Mouse (Mus musculus): ENCODE results near the gene Dot1l.
"Not testable (repeated sequence)": the region's sequence is repeated elsewhere in the genome, so short reads cannot be mapped to it uniquely, and the experiment has no call there.

Dot1l gene

DNA sequence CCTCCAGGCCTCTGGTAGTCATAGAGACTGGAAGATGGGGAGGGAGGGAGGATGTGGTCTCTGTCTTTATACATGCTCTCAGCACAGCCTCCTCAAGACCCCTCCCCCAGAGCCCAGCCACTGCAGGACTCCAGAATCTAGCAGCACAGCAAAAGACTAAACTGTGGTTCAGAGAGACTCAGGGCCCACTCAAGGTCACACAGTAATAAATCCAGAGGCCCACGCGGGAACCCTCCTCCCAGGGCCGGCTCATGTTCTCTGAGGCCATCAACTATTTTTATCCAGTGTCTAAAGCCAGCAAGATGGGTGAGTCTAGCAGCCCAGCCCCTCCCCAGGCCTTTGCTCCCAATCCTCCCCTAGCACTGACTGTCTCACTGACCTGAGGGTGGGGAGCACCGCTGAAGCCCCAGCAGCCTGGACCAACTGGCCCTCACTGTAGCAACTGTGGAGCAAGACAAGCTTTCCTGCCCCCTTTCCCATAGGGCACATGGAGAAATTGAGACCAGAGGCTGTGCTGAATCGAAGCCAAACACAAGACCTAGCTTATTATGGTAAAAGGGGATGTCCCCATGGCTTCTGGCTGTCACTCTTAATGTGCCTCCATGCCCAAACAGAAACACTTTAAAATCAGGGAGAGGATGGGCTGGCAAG lies 57.5 kb downstream of the Dot1l start:
- DNase-seq = no peak

DNA sequence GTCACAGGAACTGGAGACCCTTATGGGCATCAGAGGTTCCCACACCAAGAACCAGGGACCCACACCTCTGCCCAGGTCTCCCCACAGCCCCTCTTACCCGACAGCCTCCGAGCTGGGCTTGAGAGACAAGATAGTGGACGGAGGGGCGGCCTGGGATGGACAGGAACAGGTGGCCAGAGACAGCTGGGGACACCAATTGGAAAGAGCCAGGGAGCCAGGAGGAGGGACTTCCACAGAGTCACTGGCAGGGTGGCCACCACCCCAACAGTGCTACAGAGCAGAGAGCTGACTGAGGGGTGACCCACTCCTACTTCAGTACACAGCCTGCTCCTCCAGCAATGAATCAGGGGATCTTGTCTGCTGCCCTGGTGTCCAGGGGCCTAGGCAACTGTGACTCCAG lies 58.4 kb downstream of the Dot1l start, which contains the start of gene Jsrp1:
Jsrp1 (minus strand) TSS at position 133 of the 400 bp plus-strand sequence.
- no peak for DNase-seq

DNA sequence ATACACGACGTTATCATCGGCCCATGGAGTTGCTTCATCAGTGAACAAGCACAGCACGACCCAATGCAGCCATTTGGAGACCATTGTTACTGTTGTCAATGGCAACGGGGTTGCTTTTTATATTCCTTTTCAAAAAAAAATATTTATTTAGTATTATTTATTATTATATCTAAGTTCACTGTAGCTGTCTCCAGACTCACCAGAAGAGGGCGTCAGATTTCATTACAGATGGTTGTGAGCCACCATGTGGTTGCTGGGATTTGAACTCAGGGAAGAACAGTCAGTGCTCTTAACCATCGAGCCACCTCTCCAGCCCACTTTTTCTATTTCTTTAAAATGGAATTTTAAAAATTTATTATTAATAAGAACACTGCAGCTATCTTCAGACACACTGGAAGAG lies 59.8 kb downstream of the Dot1l start:
- DNase-seq = no peak

DNA sequence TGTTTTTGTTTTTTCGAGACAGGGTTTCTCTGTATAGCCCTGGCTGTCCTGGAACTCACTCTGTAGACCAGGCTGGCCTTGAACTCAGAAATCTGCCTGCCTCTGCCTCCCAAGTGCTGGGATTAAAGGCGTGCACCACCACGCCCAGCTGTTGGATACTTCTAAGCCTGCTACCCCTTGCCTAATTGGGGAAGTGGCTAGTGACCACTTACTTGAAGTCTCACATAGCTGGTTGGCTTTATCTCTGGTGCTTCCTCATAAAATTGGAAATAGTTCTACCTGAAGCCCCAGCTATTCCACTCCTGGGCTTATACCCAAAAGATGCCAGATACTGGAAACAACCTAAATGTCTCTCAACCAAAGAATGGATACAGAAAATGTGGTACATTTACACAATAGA lies 61.3 kb downstream of the Dot1l start:
- DNase-seq = not testable (repeated sequence)

DNA sequence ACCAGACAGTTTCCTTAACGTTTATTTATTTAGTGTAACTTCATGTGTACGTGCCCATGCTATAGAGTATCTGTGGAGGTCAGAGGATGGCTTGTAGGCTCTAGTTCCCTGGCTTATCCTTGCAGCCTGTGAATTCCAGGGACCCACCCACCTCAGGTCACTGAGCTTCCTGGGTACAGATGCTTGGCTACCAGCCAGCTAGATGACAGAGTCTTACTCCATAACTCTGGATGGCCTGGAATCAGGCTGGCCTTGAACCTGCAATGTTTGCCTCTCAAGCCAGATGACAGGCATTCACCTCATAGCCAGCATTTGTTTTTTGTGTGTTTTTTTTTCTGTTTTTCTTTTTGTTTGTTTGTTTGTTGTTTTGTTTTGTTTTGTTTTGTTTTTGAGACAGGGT lies 62.2 kb downstream of the Dot1l start:
- no peak for DNase-seq

DNA sequence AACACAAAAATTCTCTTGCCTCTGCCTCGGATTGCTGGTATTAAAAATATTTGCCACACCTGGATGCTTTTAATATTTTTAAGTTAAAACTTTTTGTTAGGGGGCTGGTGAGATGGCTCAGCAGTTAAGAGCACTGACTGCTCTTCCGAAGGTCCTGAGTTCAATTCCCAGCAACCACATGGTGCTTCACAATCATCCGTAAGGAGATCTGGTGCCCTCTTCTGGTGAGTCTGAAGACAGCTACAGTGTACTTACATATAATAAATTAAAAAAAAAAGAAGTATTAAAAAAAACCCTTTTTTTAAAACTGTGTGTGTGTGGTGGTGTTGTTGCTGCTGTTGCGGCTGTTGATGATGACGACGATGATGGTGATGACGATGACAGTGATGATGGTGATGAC lies 62.9 kb downstream of the Dot1l start:
- not testable (repeated sequence) for DNase-seq

DNA sequence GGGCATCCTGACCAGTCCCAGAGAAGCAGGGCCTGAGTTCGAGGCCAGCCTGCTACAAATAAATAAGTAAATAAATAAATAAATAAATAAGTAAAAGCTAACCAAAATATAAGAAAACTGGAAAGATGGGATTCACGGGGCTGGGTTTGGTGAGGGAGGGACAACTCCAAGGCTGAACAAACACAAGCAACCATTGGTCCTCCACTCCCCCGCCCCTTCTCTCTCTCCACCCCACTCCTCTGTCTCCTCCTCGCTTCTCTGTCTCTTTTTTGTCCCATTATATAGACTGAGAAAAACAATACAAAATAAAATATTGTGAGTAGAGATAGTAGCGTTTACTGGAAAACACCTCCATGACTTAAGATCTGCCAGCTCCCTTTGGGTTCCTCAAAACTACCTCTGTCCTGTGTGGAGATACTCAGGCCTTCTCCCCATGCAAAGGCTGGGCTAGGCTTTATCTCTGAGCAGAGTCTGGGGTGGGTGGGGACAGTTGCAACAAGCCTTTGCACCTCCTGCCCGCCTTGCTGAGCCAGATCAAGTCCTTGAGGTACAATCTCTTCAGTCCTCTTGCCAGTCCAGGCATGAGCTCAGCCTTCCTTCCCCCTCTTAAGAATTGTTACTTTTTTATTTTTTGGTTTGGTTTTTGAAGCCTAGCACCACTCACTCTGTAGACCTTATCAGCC lies 63.7 kb downstream of the Dot1l start:
- no peak for DNase-seq

DNA sequence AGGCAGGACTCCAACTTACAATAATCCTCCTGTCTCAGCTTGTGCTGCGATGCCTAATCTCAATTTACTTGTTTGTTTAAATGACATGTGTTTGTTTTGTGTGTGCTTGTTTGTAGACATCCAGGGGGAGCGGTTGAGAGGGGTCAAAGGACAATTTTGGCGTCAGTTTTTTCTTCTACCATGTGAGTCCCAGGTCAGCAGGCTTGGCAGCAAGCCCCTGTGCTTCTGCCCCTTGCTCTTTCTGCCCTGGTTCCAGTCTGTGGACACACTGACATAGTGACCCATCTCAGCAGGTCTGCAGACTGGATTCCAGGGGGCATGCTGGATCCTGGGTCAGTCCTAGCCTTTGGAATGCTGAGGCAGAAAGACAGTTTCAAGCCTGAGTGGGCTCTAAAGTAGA lies 64.4 kb downstream of the Dot1l start:
- DNase-seq = peak; percentile 79

DNA sequence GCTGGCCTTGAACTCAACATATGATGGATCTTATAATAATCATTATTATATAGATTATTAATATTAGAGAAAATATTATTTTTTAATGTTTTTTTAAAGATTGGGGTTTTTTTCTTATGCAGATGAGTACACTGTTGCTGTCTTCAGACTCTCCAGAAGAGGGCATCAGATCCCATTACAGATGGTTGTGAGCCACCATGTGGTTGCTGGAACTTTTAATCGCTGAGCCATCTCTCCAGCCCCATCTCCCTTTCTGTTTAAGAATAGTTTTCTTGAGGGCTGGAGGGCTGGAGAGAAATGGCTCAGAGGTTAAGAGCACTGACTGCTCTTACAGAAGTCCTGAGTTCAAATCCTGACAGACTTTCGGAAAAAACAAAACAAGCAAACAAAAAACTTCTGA lies 67.0 kb downstream of the Dot1l start:
- DNase-seq = no peak

DNA sequence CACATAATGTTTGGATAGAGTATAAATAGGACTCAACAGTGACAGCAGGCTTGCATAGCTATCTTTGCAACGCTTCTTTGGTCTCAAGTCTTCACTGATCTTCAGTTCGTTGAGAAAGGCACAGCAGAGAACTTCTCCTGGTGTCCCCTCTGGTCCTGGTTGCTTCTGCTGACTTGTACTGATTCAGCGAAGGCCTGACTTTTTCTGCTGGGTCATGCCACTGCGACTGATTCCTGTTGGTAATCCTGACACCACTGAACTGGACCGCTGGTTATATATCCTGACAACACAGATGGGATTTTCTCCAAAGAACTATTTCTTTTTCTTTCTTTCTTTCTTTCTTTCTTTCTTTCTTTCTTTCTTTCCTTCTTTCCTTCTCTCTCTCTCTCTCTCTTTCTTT lies 67.5 kb downstream of the Dot1l start:
- no peak for DNase-seq

DNA sequence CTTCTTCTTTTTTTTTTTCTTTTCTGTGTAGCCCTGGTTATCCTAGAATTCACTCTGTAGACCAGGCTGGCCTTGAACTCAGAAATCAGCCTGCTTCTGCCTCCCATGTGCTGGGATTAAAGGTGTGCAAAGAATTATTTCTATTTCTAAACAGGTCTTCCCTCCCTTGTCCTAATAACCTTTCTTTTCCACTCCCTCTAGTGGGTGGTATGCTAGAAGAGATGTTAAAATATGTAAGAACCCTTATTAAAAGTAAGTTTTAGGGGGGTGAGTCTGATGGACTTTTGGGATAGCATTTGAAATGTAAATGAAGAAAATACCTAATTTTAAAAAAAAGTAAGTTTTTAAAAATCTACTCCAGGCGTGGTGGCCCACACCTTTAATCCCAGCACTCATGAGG lies 68.3 kb downstream of the Dot1l start:
- no peak for DNase-seq

DNA sequence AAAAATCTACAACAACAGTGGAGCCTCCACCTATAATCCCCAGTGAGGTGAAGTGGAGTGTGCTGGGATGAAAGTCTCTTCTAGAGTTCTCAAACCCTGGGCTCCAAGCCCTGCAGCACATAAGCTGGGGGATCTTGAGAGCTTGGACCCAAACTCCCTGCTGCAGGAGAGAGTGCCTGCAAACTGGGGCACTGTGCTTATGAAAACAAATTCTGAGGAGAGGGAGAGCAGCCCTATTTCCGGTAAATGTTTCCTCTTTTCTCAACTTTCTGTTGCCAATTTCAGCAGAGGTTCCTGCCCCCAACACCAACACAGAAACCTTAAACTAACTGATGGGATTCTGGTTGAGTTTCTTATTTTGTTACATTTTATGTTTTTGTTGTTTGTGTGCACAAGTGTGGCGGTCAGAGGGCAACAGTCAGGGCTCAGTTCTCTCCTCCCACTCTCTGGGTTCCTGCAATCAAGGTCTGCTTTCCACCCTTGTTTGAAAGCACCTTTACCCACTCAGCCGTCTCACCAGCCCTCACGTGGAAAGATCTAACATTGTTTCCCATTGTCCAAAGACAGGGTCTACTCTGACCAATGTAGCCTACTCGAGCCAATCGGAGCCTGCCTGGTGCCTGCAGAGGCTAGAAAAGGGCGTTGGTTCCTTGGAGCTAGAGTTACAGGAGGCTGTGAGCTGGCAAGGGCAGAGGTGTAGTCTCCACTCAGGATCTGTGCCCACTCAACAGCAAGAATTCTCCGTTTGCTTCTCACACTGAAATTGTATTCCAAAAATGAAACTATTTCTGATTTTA lies 69.0 kb downstream of the Dot1l start:
- no peak for DNase-seq

DNA sequence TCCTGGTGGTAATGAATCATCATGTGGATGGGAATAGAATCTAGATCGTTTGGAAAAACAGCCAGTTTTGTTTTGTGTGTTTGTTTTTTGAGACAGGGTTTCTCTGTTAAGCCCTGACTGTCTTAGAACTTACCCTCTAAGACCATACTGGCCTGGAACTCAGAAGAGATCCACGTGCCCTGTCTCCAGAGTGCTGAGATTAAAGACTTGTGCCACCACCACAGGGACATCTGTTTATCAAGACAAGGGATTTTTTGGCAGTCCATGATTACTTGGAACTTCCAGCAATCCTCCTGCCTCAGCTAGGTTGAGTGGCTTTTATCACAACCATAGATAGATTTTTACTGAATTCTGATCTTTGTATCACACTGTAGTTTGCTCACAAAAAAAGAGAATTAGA lies 69.8 kb downstream of the Dot1l start:
- DNase-seq = no peak

DNA sequence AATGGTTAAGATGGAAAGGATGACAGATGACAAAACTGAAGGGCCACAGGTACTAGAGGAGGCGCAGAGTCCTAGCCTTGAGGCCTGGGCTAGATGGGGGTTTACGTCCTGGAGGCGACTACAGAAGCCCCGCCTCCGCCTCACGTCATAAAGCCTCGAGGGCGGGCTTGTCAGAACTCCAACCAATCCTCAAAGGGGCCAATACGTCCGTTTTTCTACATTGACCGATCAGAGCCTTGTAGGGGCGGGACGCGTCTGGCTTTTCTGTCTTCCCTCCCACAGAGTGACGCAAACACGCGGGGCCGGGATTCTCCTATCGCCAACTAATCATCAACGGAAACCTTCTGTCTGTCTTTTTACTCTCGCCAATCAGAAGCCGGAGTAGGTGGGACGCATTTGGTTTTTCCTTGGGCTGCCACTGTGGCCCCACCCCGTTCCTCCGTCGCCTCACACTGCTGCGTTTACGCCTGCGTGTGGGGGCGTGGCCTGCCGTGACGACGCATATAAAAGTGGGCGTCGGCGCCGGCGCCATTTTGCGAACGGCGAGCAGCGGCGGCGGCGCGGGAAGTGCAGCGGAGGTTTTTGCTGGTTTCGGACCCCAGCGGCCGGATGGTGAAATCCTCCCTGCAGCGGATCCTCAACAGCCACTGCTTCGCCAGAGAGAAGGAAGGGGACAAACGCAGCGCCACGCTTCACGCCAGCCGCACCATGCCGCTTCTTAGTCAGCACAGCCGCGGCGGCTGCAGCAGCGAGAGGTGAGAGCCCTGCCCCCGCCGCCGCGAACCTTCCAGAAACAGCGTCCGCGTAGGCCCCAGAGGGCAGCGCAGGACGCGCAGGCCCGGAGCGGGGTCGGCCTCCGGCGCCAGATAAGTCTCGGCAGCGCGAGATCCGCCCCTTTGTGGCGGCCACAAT lies 71.4 kb downstream of the Dot1l start, which contains the start of gene Oaz1:
Oaz1 (plus strand) TSS at position 506 of the 912 bp plus-strand sequence.
- peak; percentile 100 for DNase-seq

DNA sequence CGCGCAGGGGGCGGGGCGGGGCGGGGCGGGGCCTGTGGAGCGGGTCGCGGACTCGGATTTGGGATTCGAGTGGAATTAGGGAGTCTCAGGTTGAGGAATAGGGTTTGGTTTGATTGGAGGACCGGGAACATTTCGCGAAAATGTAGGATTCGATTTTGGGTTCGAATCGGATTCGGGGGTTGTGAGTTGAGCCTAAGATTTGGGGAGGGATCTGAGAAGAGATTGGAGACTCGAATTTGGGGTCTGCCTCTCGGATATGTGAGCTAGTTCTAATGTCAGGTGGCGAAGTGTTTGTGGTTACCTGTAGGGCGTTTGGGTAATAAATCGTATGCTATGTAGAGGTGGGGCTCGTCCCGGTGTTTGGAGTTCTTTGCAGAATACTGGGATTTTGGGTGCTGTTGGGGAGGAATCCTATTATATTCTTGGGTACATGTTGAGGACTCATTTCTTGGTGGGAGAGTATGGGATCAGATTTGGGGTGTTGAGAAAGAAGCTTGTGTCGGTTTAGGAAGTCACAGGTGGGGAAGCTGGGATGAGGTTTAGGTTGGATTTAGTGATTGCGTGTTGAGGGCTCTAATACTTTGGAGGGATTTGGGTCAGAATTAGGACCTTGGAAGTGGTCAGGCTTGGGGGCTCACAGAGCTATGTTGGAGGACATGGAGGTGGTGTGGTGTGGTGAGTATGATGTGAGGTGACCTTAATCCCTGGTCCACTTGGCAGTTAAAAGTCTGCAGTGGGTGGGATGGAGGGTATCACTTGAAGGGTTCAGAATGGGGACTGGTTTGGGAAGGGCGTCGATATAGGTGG lies 72.3 kb downstream of the Dot1l start:
- no peak for DNase-seq

DNA sequence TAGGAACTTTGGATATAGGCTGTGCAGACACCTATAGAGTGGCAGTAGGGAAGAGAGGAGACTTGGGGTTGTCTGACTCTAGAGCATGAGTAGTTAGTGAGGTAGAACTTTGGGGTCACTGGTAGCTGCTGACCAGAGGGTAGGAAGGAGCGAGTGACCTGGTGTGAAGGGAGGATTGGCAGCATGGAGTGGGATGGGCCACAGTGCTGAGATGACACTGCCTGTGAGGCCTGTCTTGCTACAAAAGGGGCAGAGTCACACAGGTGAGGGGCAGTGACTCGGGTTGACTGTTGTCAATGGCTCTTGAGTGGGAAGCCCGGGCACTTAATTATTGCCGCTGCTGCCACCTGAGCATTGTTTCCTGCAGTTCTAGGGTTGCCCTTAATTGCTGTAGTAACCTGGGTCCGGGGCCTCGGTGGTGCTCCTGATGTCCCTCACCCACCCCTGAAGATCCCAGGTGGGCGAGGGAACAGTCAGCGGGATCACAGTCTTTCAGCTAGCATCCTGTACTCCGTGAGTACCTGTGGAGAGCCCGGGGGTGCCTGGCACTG lies 72.9 kb downstream of the Dot1l start:
- DNase-seq = no peak

DNA sequence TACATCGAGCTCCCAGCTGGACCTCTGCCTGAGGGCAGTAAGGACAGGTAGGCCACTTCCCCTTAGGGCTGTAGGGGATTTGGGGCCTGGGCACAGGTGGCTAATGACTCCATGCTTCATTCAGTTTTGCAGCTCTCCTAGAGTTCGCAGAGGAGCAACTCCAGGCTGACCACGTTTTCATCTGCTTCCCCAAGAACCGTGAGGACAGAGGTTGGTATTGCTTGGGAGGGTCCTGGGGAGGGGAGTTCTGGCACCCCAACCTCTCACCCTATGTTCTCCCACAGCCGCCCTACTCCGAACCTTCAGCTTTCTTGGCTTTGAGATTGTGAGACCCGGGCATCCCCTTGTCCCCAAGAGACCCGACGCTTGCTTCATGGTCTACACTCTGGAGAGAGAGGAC lies 73.6 kb downstream of the Dot1l start:
- not testable (repeated sequence) for DNase-seq

DNA sequence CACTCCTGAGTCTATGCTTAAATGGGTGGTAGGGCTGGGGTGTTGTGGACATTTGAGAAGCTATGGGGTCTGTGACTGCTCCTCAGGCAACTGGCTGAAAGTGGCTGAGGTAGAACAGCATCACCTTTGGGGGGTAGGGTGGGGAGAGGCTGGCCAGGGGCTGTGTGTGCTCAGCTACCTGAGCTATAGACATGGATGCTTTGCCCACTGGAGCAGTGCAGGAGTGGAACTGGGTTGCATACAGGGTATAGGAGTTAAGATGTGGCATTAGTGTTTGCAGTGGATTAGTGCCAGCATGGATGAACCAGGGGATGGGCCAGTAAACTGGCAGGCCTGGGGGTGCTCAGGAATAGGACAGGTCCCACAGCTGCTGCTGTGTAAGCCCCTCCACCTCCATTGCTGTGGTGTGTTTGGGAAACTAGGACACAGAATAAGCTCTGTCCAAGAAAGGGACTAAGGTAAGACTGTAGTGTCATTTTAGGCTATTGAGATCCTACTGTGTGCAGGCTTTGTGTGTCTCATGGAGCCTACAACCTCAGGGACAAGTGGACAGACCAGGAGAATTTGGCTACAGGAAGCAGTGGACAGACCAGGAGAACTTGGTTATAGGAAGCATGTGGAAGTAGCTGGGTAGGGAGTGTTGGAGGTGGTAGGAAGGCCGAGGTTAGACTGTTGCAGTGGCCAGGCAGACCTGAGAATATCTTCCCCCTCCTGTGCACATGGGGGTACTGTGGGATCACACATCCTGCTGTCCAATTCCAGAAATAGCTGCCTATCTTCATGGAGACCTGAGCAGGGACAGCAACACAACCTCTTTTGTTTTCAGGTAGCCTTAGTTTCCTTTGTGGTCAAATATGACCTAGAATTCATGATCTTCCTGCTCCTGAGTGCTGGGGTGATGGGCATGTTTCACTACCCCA lies 74.6 kb downstream of the Dot1l start:
- no peak for DNase-seq

DNA sequence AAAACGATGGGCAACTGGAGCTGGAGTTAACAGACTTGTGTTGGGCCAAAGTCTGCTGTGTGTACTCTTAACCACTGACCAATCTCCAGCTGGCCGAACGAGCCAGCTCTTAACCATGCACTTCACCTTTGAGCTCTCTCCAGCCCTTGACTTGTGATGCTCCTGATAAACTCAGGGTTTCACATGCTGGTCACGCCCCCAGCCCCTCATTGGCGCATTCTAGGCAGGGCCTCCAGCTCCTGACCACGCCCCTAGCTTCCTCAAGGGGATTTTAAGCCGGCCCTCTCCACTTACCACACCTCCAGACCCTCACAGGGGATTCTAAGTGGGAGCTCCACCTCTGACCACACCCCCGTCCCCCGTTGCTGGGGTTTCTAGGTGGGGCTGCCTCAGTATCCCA lies 76.1 kb downstream of the Dot1l start:
- DNase-seq = peak; percentile 91

DNA sequence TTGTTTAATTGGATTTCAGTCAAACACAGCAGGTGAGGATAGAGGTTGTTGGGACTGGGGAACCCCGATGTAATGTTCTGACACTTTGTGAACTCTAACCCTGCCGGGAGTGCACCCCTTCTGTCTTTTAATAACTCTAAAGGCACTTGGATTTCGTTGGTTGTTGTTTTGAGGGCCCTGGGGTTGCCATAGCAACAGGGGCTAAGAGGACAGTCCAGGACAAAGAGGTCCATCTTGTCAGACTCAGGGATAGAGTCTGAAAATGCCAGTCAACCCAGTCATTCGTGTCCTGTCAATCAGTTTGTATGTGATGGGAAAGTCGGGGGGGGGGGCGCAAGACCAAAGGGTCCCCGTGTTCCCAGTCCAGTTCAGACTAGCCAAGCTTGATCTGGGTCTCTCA lies 77.8 kb downstream of the Dot1l start:
- DNase-seq = no peak
